ENCODE assay signal across 24 mouse cellular contexts in genomic region chr15:97422212-97422944, GRCm38 (mm10).
DNase-seq lines count a peak whose midpoint lies in the region; ATAC-seq lines count a peak whose summit lies in the region.
"Had no signal": no experiment of that assay in that cellular context is flagged by ENCODE, and none has a peak within 500 bp of the region (broad histone marks: within the 10 kb centered on the region; RNA-seq: fewer than 3 reads in every experiment).

No protein-coding gene starts in this region.

- WGBS in heart, embryonic 10.5 days = 72% methylated on average over 4 of the region's 4 CpGs
- 79% methylated on average over 4 of the region's 4 CpGs for WGBS in neural tube, embryonic 15.5 days

- ATAC-seq in megakaryocyte progenitor cell, adult 5-6 weeks (replicated peaks; ENCODE audit: poor library complexity) = peak; percentile 89
- ATAC-seq in neural tube, embryonic 15.5 days (ENCODE audit: low FRiP score) = no peak
- ATAC-seq: intestine, embryonic 16.5 days had no signal

- no peaks in the 10 kb centered on the region for H3K36me3 ChIP-seq in heart, embryonic 10.5 days
- no peaks in the 10 kb centered on the region for H3K36me3 ChIP-seq in neural tube, embryonic 15.5 days
- H3K36me3 ChIP-seq: embryonic facial prominence, embryonic 10.5 days; forebrain, embryonic 12.5 days; heart, embryonic 13.5 days; hindbrain, embryonic 15.5 days; kidney, embryonic 15.5 days; limb, embryonic 12.5 days; liver, embryonic 15.5 days; midbrain, embryonic 12.5 days; neural tube, embryonic 13.5 days; stomach, embryonic 15.5 days had no signal

- 0 out of 2 replicates have a peak, but pooled peaks cover 6% of the 10 kb centered on the region for H3K4me1 ChIP-seq in heart, embryonic 10.5 days
- H3K4me1 ChIP-seq in neural tube, embryonic 15.5 days = 0 out of 2 replicates have a peak, but pooled peaks cover 5% of the 10 kb centered on the region
- H3K4me1 ChIP-seq: embryonic facial prominence, embryonic 10.5 days; forebrain, embryonic 12.5 days; heart, embryonic 13.5 days; hindbrain, embryonic 15.5 days; kidney, embryonic 15.5 days; limb, embryonic 12.5 days; midbrain, embryonic 12.5 days; stomach, embryonic 15.5 days had no signal

- no peak overlapping the region for H3K27ac ChIP-seq in heart, embryonic 10.5 days
- no peak overlapping the region for H3K27ac ChIP-seq in neural tube, embryonic 15.5 days (replicated peaks)
- H3K27ac ChIP-seq: embryonic facial prominence, embryonic 10.5 days; forebrain, embryonic 12.5 days; heart, embryonic 13.5 days; hindbrain, embryonic 15.5 days; kidney, embryonic 15.5 days; limb, embryonic 12.5 days; liver, embryonic 15.5 days; midbrain, embryonic 12.5 days; neural tube, embryonic 13.5 days; stomach, embryonic 15.5 days had no signal

- no peaks in the 10 kb centered on the region for H3K27me3 ChIP-seq in heart, embryonic 10.5 days (ENCODE audit: insufficient read depth, poor library complexity, severe bottlenecking)
- no peaks in the 10 kb centered on the region for H3K27me3 ChIP-seq in neural tube, embryonic 15.5 days (replicated peaks)
- H3K27me3 ChIP-seq: forebrain, embryonic 12.5 days; heart, embryonic 13.5 days; hindbrain, embryonic 15.5 days; kidney, embryonic 15.5 days; limb, embryonic 12.5 days; midbrain, embryonic 12.5 days; neural tube, embryonic 13.5 days; stomach, embryonic 15.5 days had no signal

- H3K9ac ChIP-seq in neural tube, embryonic 15.5 days (replicated peaks) = no peak overlapping the region
- H3K9ac ChIP-seq: forebrain, embryonic 12.5 days; heart, embryonic 13.5 days; hindbrain, embryonic 15.5 days; kidney, embryonic 15.5 days; limb, embryonic 12.5 days; liver, embryonic 15.5 days; midbrain, embryonic 12.5 days; neural tube, embryonic 13.5 days; stomach, embryonic 15.5 days had no signal

- no peak overlapping the region for H3K4me2 ChIP-seq in neural tube, embryonic 15.5 days
- H3K4me2 ChIP-seq: forebrain, embryonic 12.5 days; heart, embryonic 13.5 days; hindbrain, embryonic 15.5 days; kidney, embryonic 15.5 days; limb, embryonic 12.5 days; liver, embryonic 15.5 days; midbrain, embryonic 12.5 days; neural tube, embryonic 13.5 days; stomach, embryonic 15.5 days had no signal

- no peak overlapping the region for H3K4me3 ChIP-seq in heart, embryonic 10.5 days
- no peak overlapping the region for H3K4me3 ChIP-seq in neural tube, embryonic 15.5 days (replicated peaks)
- H3K4me3 ChIP-seq: embryonic facial prominence, embryonic 10.5 days; forebrain, embryonic 12.5 days; heart, embryonic 13.5 days; hindbrain, embryonic 15.5 days; kidney, embryonic 15.5 days; limb, embryonic 12.5 days; liver, embryonic 15.5 days; midbrain, embryonic 12.5 days; neural tube, embryonic 13.5 days; stomach, embryonic 15.5 days had no signal

- peak; percentile 88 for DNase-seq in heart, adult 11 months
- DNase-seq in heart, embryonic 10.5 days (ENCODE audit: low spot score) = no peak
- peak; percentile 21 for DNase-seq in A20 (ENCODE audit: low read depth, low spot score)
- peak; percentile 16 for DNase-seq in brain, embryonic 18.5 days (ENCODE audit: low read depth, low spot score)
- DNase-seq in layer of hippocampus, postnatal 36 days = no peak
- no peak for DNase-seq in MN1 (ENCODE audit: low spot score)
- DNase-seq: adrenal gland, postnatal 14 days; B cell, adult 2 months; cerebellum, adult 2 months; cerebellum, postnatal 36 days; thymus, adult 18-20 months had no signal

- no peaks in the 10 kb centered on the region for H3K9me3 ChIP-seq in heart, embryonic 10.5 days
- no peaks in the 10 kb centered on the region for H3K9me3 ChIP-seq in neural tube, embryonic 15.5 days (replicated peaks)
- H3K9me3 ChIP-seq: embryonic facial prominence, embryonic 10.5 days; forebrain, embryonic 12.5 days; heart, embryonic 13.5 days; hindbrain, embryonic 15.5 days; kidney, embryonic 15.5 days; limb, embryonic 12.5 days; liver, embryonic 15.5 days; midbrain, embryonic 12.5 days; neural tube, embryonic 13.5 days; stomach, embryonic 15.5 days had no signal

Comparison
In these comparisons a context has a peak if more than half of its experiments do, and no peak if none do; other contexts are left out.
1. DNase-seq: peak in heart, adult 11 months (single experiment), A20 (single experiment) and brain, embryonic 18.5 days (single experiment); none in heart, embryonic 10.5 days (single experiment), layer of hippocampus, postnatal 36 days (0 of 2) and MN1 (single experiment).